Mouse (Mus musculus) brain, embryonic 14.5 days (tissue): ENCODE data around the gene Rhox2f. TPM values are rescaled to one million over a fixed set of nuclear protein-coding genes. Genes with fewer than 3 reads are reported as not detected.
"Not testable (repeated sequence)": the region's sequence is repeated elsewhere in the genome, so short reads cannot be mapped to it uniquely, and the experiment has no call there.

ENCODE experiments used
- DNase-seq: peaks from one replicate; pipeline ENCODE4 v3.0.0-alpha.2; 2011; ENCODE audit warnings: low read depth
- polyA plus RNA-seq: library from polyadenylated mRNA; depleted of rRNA; stranded (reverse); fragments of >200 nt; gene quantifications from 2 replicates; pipeline ENCODE4 v1.2.3, GENCODE M21; 2012; rRNA removed

Rhox2f gene
- not detected in 2 replicates for polyA plus RNA-seq

DNA sequence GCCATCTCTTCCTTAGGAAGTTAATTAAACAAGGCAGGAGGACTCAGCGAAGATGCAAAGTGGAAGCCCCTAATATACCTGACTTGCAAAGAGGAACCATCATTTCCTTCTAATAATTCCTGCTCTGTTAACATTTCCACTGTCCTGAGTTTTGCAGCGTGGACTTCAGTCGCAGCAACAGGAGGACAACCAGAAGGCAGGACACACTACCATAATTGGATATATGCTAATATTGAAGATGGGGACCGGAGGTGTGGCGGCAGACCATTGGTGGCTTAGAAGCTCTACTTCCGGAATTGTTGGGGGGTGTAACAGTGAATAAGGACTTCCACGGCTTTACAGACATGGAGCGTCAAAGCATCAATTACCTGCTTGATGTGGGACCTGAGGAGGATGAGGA, at the start of gene Rhox2f:
Gene Rhox2f, plus strand, starts transcription at position 301 of the 400 bp plus-strand sequence.
- not testable (repeated sequence) for DNase-seq

DNA sequence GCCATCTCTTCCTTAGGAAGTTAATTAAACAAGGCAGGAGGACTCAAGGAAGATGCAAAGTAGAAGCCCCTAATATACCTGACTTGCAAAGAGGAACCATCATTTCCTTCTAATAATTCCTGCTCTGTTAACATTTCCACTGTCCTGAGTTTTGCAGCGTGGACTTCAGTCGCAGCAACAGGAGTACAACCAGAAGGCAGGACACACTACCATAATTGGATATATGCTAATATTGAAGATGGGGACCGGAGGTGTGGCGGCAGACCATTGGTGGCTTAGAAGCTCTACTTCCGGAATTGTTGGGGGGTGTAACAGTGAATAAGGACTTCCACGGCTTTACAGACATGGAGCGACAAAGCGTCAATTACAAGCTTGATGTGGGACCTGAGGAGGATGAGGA, 41.1 kb upstream of the Rhox2f start, which contains the start of gene Rhox2e:
Gene Rhox2e, plus strand, starts transcription at position 301 of the 400 bp plus-strand sequence.
- not testable (repeated sequence) for DNase-seq

DNA sequence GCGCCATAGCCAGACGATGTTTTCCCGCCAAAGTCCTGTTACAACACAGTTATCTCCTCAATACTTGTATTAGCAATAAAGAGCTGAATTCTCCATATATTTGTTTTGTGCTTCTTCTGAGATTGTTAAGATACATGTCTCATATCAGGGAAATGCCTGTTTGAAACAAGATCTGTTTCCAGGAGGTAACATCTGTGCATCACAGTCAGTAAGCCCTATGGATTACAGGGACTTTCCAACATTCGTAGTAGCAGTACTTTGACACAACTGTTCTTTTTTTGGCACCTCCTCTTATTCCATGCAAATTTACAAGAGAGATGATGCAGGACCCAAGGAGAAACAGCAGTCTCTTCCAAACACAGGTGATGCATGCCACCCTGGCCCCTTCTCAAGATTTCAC, 29.5 kb upstream of the Rhox2f start, which contains the start of gene Rhox3e:
Gene Rhox3e, plus strand, starts transcription at position 301 of the 400 bp plus-strand sequence.
- not testable (repeated sequence) for DNase-seq

DNA sequence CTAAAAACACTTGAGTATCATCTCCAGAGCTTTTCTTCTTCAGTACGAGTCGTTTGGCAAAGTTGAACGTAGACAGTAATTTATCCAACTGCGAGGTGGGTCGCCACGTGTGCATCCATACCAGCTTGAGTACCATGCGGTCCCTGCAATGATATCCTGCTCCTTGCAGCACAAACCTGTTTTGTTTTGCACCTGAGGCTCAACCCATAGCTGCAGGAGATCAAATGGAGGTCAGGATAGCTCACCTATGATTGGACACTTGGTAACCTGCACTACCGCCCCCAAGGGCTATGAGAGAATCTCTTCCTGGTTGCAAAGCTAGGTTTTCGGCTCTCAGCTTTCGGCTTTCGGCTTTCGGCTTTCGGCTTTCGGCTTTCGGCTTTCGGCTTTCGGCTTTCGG, 14.1 kb upstream of the Rhox2f start, which contains the start of gene Rhox4e:
Gene Rhox4e, plus strand, starts transcription at position 301 of the 400 bp plus-strand sequence.
- DNase-seq, result not testable (repeated sequence)

DNA sequence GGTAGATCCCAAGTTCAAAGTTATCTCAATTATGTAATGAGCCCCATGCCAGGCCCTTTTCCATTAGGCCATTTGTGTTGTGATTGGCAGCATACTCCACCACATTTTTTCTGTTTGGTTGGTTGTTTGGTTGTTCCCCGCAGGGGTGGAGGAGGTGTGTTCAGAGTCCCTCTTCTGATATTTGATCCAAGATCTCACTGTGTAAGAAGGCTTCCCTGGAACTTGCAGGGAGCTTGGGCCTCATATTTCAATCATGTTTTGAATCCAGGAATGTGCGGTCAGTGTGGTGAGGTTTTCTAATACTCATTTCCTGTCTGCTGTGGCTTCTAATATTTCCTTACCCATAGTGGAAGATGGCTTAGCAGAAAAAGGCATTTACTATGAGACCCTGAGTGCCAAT, 1.4 kb downstream of the Rhox2f start:
- peak; percentile 1 for DNase-seq

DNA sequence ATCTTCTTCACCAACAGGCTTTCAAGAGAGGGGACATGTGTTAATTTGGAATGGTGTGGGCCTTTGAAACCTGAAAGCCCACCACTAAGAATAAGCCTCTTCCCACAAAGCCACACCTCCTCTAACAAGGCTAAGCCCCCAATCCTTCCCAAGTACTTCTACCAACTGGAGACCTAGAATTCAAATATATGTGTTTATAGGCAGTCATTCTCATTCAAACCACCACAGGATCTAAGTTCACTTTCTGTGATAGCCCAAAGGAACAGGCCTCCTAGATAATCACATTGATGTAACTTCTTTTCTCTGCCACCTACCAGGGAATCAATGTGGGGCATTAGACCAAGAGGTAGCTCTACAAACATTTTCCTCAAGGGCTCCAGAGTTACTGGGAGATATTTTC, 9.5 kb downstream of the Rhox2f start, which contains the start of gene Rhox3f:
Gene Rhox3f, plus strand, starts transcription at position 301 of the 400 bp plus-strand sequence.
- DNase-seq, result not testable (repeated sequence)

DNA sequence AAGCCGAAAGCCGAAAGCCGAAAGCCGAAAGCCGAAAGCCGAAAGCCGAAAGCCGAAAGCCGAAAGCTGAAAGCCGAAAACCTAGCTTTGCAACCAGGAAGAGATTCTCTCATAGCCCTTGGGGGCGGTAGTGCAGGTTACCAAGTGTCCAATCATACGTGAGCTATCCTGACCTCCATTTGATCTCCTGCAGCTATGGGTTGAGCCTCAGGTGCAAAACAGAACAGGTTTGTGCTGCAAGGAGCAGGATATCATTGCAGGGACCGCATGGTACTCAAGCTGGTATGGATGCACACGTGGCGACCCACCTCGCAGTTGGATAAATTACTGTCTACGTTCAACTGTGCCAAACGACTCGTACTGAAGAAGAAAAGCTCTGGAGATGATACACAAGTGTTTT, 36.4 kb downstream of the Rhox2f start, which contains the start of gene Rhox4f:
Gene Rhox4f, minus strand, starts transcription at position 101 of the 400 bp plus-strand sequence.
- not testable (repeated sequence) for DNase-seq

Other genes starting within 250 kb of the Rhox2f start
- not detected in 2 replicates for gene Rhox3a2, start 191.4 kb upstream of the Rhox2f start, polyA plus RNA-seq
- 0.10 and 0.30 TPM in 2 replicates for gene Rhox4a2, start 180.6 kb upstream of the Rhox2f start, polyA plus RNA-seq
- gene Rhox2b, start 159.3 kb upstream of the Rhox2f start, polyA plus RNA-seq, result not detected in 2 replicates
- gene Rhox4b, start 138.9 kb upstream of the Rhox2f start, polyA plus RNA-seq, result 0.14 TPM in 1 of 2 replicates, not detected in the other
- not detected in 2 replicates for gene Rhox2c, start 117.7 kb upstream of the Rhox2f start, polyA plus RNA-seq
- gene Rhox3c, start 112.8 kb upstream of the Rhox2f start, polyA plus RNA-seq, result not detected in 2 replicates
- gene Rhox4c, start 91.1 kb upstream of the Rhox2f start, polyA plus RNA-seq, result not detected in 2 replicates
- not detected in 2 replicates for gene Rhox2d, start 78.0 kb upstream of the Rhox2f start, polyA plus RNA-seq
- not detected in 2 replicates for gene Rhox4d, start 57.0 kb upstream of the Rhox2f start, polyA plus RNA-seq
- not detected in 2 replicates for gene Rhox2e, start 41.0 kb upstream of the Rhox2f start, polyA plus RNA-seq
- not detected in 2 replicates for gene Rhox3e, start 29.4 kb upstream of the Rhox2f start, polyA plus RNA-seq
- not detected in 2 replicates for gene Rhox4e, start 14.0 kb upstream of the Rhox2f start, polyA plus RNA-seq
- not detected in 2 replicates for gene Rhox3f, start 9.6 kb downstream of the Rhox2f start, polyA plus RNA-seq
- gene Rhox4f, start 36.3 kb downstream of the Rhox2f start, polyA plus RNA-seq, result not detected in 2 replicates
- not detected in 2 replicates for gene Rhox3g, start 57.2 kb downstream of the Rhox2f start, polyA plus RNA-seq
- not detected in 2 replicates for gene Rhox2g, start 72.1 kb downstream of the Rhox2f start, polyA plus RNA-seq
- gene Rhox4g, start 79.9 kb downstream of the Rhox2f start, polyA plus RNA-seq, result not detected in 2 replicates
- gene Rhox3h, start 97.4 kb downstream of the Rhox2f start, polyA plus RNA-seq, result not detected in 2 replicates
- gene Rhox2h, start 101.9 kb downstream of the Rhox2f start, polyA plus RNA-seq, result not detected in 2 replicates
- gene Rhox5, start 233.4 kb downstream of the Rhox2f start, polyA plus RNA-seq, result not detected in 2 replicates